Mouse (Mus musculus) liver, embryonic 14.5 days (tissue): ENCODE measurements at regions not wholly inside any gene's neighbourhood (a gene's known extent, or its start where the extent isn't known, plus 50 kb on each side); places are given as distances from the start of the nearest gene placed in this dataset.

ENCODE experiments used
- CTCF ChIP-seq: IDR thresholded peaks from 2 replicates; pipeline ENCODE4 v1.5.1; 2016; ENCODE audit warnings: antibody characterized with exemption, low read depth, control low read depth
- EP300 ChIP-seq: IDR thresholded peaks from 2 replicates; pipeline ENCODE4 v1.6.1; 2016; ENCODE audit warnings: antibody characterized with exemption, low read depth

- TF ChIP-seq EP300 (no peak), CTCF (no peak)
Observed at GRCm38 (mm10) chr3:109248801-109249200, 91.7 kb upstream of the Vav3 start.
